Mouse (Mus musculus) erythroblast, embryonic 14.5 days (primary cell): ENCODE measurements around the gene Muc1.

Experiments used
- GATA1 ChIP-seq: IDR thresholded peaks from 2 replicates; pipeline ENCODE4 v1.6.1; 2012; ENCODE audit warnings: low read length, inconsistent platforms, mixed read lengths
- TAL1 ChIP-seq: IDR thresholded peaks from 3 replicates; pipeline ENCODE4 v1.6.1; 2012; ENCODE audit warnings: low read length, inconsistent platforms, mixed read lengths

DNA sequence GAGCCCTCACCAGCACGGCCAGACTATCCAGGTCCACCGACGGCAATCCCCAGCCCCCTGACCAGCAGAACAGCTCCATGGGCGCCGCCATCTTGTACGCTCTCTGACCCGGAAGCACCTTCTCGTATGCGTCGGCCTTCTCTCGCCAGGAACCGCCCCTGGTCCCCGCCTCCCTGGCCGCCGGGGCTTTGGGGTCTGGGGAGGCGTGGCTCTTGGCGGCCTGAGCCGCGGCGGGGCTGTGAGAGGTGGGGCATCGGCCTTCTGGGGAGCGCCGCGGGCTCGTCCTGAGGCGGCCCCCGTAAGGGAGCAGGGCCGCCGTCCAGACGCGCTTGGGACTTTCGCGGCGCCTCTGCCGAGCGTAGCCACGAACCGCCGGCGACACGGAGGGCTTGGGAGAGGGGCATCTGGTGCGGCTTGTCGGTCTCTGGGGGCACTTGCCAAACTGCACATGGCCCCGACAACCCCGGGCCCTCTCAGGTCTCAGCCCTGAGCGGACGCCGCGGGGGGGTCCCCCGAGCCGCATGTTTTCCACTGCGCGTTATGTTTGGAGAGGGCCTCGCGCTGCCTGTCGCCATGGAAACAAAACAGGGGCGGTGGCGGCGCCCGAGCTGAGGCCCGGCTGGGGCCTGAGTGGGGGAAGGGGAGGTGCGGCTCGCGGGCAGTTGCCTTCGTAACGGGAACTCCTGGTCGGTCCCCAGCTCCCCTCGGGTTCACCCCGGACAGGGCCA lies 14.9 kb upstream of the Muc1 start:
- no peak for TF ChIP-seq TAL1
- no peak for TF ChIP-seq GATA1
